Mouse (Mus musculus) G1E (cell line): ENCODE results near the gene Gpi1.

Source experiments
- CTCF ChIP-seq: IDR thresholded peaks from 2 replicates; pipeline ENCODE4 v1.5.1; 2012; ENCODE audit warnings: low read depth, low read length, inconsistent platforms, mixed read lengths
- GATA1 ChIP-seq: IDR thresholded peaks from 2 replicates; pipeline ENCODE4 v1.6.1; 2012; ENCODE audit warnings: borderline replicate concordance, low read length, inconsistent platforms, mixed read lengths

DNA sequence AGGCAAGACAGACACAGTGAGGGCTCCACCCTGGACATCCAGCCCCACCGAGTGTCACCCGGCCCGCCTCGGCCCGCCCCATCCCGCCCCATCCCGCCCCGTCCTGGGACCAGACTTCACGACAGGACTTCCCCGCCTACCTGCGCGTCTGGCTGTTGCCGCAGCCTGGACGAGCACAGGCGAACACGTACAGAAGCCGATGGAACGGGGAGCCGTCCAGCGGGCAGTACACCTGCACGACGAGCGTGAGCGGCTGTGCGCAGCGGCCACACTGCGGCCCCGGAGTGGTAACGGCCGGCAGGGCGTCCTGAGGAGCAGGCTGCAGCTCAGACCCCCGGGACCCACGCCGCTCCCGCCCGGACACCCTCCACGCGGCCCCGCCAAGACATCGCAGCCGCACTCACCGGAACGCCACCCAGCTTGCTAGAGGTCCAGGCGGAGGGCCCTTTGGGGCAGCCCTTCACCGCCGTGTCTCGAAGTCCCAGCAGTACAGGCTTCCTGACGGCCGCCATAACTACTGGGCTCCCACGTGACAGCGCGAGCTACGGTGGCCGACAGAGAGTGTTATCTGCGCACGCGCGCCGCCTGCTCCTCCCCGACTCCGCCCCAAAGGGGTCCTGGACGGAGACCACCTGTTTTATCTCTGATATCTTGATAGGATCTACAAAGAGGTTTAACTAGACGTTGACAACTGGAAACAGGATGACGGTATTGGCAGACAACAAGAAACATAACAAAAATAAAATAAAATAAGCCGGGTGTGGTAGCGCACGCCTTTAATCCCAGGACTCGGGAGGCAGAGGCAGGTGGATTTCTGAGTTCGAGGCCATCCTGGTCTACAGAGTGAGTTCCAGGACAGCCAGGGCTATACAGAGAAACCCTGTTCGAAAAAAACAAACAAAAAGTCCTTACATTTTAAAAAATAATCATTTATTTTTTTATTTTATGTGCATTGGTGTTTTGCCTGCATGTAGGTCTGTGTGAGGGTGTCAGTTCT is 33.7 kb downstream of the Gpi1 start, which contains the start of gene Pdcd2l:
- TF ChIP-seq CTCF (no peak), GATA1 (no peak)
